Mouse (Mus musculus) liver, postnatal 0 days (tissue): Measurements from ENCODE around the gene Coq6. TPM values are rescaled to one million over a fixed set of nuclear protein-coding genes. Genes with fewer than 3 reads are reported as not detected.

Experiments used
- ATAC-seq: fragments of 200-750 bp; cut with Nextera tagmentation; 2 replicates; pipeline ENCODE4 v1.8.0; 2017; ENCODE audit warnings: mild to moderate bottlenecking, moderate library complexity
- DNase-seq: peaks from one replicate; pipeline ENCODE4 v3.0.0-alpha.2; 2016
- H3K27ac ChIP-seq: fragments of 300-500 bp; sonication (generic); 2 replicates; pipeline ENCODE4 v1.5.1; 2014; ENCODE audit warnings: antibody characterized with exemption, moderate library complexity, mild to moderate bottlenecking, low read depth
- H3K27me3 ChIP-seq: fragments of 300-500 bp; sonication (generic); 2 replicates; pipeline ENCODE4 v1.6.1; 2014; ENCODE audit warnings: low read length, control low read depth, mixed read lengths; ENCODE audit not compliant: insufficient read depth
- H3K36me3 ChIP-seq: fragments of 300-500 bp; sonication (generic); replicated peaks from 2 replicates; pipeline ENCODE4 v1.6.1; 2014; ENCODE audit warnings: mild to moderate bottlenecking, control low read depth, low read length, moderate library complexity, mixed read lengths; ENCODE audit not compliant: insufficient read depth
- H3K4me1 ChIP-seq: fragments of 300-500 bp; sonication (generic); 2 replicates; pipeline ENCODE4 v1.6.1; 2014; ENCODE audit warnings: antibody characterized with exemption, mild to moderate bottlenecking, control low read depth; ENCODE audit not compliant: insufficient read depth
- H3K4me2 ChIP-seq: fragments of 300-500 bp; sonication (generic); 2 replicates; pipeline ENCODE4 v1.6.1; 2014; ENCODE audit warnings: low read depth, mild to moderate bottlenecking, low read length, moderate library complexity, mixed read lengths
- H3K4me3 ChIP-seq: fragments of 300-500 bp; sonication (generic); 2 replicates; pipeline ENCODE4 v1.5.1; 2014; ENCODE audit warnings: low read depth, low read length
- H3K9ac ChIP-seq: fragments of 300-500 bp; sonication (generic); replicated peaks from 2 replicates; pipeline ENCODE4 v1.6.1; 2014; ENCODE audit warnings: mild to moderate bottlenecking, moderate library complexity
- H3K9me3 ChIP-seq: fragments of 300-500 bp; sonication (generic); 2 replicates; pipeline ENCODE4 v1.6.1; 2016; ENCODE audit warnings: mild to moderate bottlenecking, control low read depth, low read length, mixed read lengths
- CTCF ChIP-seq: sonication (generic); IDR thresholded peaks from 2 replicates; pipeline ENCODE4 v1.5.1; 2016; ENCODE audit warnings: antibody characterized with exemption, low read depth
- EP300 ChIP-seq: IDR thresholded peaks from 2 replicates; pipeline ENCODE4 v1.6.1; 2016; ENCODE audit warnings: antibody characterized with exemption, low read depth, mild to moderate bottlenecking
- WGBS: fragments of 180-500 bp; shearing (Covaris S2); extraction: QIAGEN DNeasy Blood & Tissue Kit; methylation state at CpG from one replicate; pipeline ENCODE4 v1.1.7; 2014; ENCODE audit not compliant: insufficient replicate concordance; 5-methylcytosine and 5-hydroxymethylcytosine counted together
- polyA plus RNA-seq: library from polyadenylated mRNA; unstranded; fragments of >200 nt; fragmentation: Nextera tagmentation; extraction: Ambion mirVana; gene quantifications from 2 replicates; pipeline ENCODE4 v1.2.1, GENCODE M21; 2015

Coq6 gene
- polyA plus RNA-seq, 1 experiment from 2014 or later: 18.7 TPM

DNA sequence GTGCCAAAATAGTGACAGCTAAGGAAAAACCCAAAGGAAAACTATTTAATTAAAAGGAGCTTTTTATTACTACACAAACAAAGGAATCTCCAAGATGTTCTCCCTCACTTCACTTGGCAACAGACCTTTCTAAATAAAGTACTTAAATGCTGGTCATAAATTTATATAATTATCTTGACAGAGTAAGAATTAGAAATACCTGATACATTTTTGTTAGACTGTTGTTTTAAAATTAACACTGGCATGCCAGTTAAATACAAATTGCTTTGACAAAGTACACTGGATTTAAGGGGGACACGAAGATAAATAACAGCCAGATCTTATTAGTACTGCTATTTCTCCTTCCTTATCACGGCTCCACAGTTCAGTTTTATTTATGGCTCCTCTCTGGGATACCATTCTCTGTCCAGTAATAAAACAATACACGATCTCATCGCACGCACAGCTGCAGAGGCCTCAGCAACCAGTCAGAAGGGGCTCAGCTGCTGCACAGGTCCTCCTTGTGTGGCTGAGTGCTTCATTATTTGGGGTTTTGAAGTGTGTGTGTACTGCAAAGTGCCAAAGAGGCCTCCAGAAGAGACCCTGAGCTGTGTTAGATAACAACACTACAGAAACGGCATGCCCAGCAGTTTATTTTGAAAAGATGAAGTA lies 12.5 kb downstream of the Coq6 start:
- Histone ChIP-seq H3K9ac (no peak overlapping the region), H3K36me3 (peaks cover 66% of the 10 kb centered on the region), H3K9me3 (no peaks in the 10 kb centered on the region), H3K4me1 (no peaks in the 10 kb centered on the region), H3K4me2 (no peak overlapping the region), H3K4me3 (no peak overlapping the region), H3K27ac (no peak overlapping the region), H3K27me3 (no peaks in the 10 kb centered on the region)
- 83% methylated on average over 6 of the region's 6 CpGs for WGBS
- no peak for DNase-seq
- no peak for ATAC-seq
- TF ChIP-seq EP300 (no peak), CTCF (no peak)

DNA sequence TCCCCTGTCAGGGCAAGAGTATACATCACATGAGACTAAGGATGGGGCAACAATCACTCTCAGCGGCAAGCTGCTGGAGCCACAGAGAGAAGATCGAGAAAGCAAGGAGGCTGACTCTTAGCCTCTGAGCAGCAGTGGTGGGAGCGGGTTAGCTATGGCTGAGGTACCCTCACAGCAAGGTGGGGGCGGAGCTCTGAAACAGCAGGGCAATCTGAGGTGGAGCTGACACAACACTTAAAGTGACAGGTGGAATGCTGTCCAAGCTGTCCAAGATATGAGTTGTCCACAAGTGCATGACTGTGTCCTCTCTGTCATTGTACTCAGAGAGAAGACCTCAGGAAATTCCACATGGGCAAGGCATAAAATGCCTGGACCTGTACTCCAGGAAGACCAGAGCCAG lies 20.9 kb downstream of the Coq6 start:
- DNase-seq (no peak), ATAC-seq (no peak)
- 84% methylated on average over 4 of the region's 4 CpGs for WGBS
- Histone ChIP-seq H3K27me3 (no peaks in the 10 kb centered on the region), H3K9ac (no peak overlapping the region), H3K4me2 (no peak overlapping the region), H3K9me3 (no peaks in the 10 kb centered on the region), H3K4me1 (peaks cover 17% of the 10 kb centered on the region), H3K27ac (no peak overlapping the region), H3K4me3 (no peak overlapping the region), H3K36me3 (peaks cover 17% of the 10 kb centered on the region; the same call in 1 of the 2 replicates)
- TF ChIP-seq EP300: no peak
- no peak for TF ChIP-seq CTCF

DNA sequence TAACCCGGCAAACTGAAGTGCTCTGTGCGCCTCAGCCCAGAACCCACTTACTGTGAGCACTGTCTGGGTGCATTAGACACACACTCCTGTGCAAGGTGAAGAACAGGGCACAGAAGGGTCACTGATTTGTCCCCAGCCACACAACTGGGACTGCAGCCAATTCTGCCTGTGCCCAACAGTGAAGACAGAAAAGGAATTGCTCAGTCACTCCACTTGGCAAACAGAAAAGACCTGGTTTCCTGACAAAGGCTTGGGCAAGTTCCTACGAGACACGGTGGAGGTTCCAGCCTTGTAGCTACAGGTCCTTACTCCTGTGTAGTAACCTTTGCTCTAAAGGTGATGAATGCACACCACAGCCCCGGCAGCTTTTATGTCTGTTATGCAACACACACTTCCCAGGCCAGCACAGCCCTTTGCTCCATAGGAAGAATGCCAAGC lies 23.2 kb downstream of the Coq6 start:
- Histone ChIP-seq H3K4me1 (peaks cover 32% of the 10 kb centered on the region), H3K9me3 (no peaks in the 10 kb centered on the region), H3K27me3 (no peaks in the 10 kb centered on the region), H3K36me3 (peaks cover 3% of the 10 kb centered on the region; the same call in 1 of the 2 replicates), H3K27ac (peak overlapping the region; percentile 87), H3K9ac (peak overlapping the region; percentile 44; the same call in 1 of the 2 replicates), H3K4me2 (0 out of 2 replicates have a peak overlapping the region, but pooled peaks have one; percentile 15), H3K4me3 (no peak overlapping the region)
- WGBS: 50% methylated on average over 5 of the region's 5 CpGs
- DNase-seq (peak; percentile 58), ATAC-seq (peak; percentile 90)
- TF ChIP-seq EP300 (peak; percentile 60; the same call in 1 of the 2 replicates), CTCF (no peak)

DNA sequence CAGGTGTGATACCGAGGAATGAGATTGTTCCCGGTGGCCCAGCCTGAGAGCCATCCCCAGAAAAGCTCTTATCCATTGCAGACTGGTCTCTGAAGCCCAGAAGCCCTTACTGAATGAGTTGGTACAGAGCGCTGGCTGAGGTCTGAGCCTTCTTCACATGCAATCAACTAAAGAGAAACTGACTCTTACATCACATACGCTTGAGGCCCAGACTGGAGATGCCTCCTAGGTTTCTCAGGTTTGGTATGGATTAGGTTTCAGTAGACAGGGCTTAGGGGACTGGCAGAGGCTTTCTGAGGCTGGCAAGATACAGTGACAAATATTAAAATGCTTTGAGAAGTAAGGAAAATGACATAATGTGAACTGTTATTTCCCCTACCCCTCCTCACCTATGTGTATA lies 24.0 kb downstream of the Coq6 start:
- no peak overlapping the region for H3K4me2 ChIP-seq
- WGBS: 79% methylated on average over 4 of the region's 4 CpGs
- H3K4me3 ChIP-seq: no peak overlapping the region
- H3K4me1 ChIP-seq: peaks cover 32% of the 10 kb centered on the region
- ATAC-seq (no peak), DNase-seq (no peak)
- no peaks in the 10 kb centered on the region for H3K27me3 ChIP-seq
- peaks cover 3% of the 10 kb centered on the region; the same call in 1 of the 2 replicates for H3K36me3 ChIP-seq
- TF ChIP-seq CTCF (no peak), EP300 (no peak)
- H3K9me3 ChIP-seq: no peaks in the 10 kb centered on the region
- no peak overlapping the region for H3K9ac ChIP-seq
- peak overlapping the region; percentile 87 for H3K27ac ChIP-seq

DNA sequence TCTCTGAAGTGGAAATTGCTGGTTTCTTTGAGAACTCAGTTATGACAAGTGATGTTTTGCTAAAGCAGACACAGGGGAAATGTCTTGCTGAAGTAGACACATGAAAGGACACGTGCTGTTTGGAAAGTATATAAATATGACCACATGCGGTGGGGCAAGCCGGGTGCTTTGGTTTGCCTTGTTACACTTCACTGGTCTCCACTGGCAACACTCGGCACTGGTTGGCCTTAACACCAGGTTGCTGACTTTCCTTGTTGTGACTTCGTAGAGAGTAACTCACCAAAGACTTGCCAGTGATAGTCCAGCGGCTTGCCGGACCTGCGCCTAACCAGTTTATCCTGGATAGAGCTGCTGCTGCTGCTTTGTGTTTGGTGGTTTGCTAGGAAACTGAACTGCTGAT lies 26.6 kb downstream of the Coq6 start:
- H3K4me2 ChIP-seq: peak overlapping the region; percentile 36; the same call in 1 of the 2 replicates
- DNase-seq: no peak
- TF ChIP-seq EP300 (no peak), CTCF (no peak)
- H3K36me3 ChIP-seq: peaks cover 2% of the 10 kb centered on the region; the same call in 1 of the 2 replicates
- H3K4me3 ChIP-seq: no peak overlapping the region
- WGBS: 75% methylated on average over 8 of the region's 8 CpGs
- H3K9me3 ChIP-seq: no peaks in the 10 kb centered on the region
- H3K27me3 ChIP-seq: no peaks in the 10 kb centered on the region
- no peak overlapping the region for H3K9ac ChIP-seq
- H3K27ac ChIP-seq: peak overlapping the region; percentile 61
- H3K4me1 ChIP-seq: peaks cover 32% of the 10 kb centered on the region
- no peak for ATAC-seq

DNA sequence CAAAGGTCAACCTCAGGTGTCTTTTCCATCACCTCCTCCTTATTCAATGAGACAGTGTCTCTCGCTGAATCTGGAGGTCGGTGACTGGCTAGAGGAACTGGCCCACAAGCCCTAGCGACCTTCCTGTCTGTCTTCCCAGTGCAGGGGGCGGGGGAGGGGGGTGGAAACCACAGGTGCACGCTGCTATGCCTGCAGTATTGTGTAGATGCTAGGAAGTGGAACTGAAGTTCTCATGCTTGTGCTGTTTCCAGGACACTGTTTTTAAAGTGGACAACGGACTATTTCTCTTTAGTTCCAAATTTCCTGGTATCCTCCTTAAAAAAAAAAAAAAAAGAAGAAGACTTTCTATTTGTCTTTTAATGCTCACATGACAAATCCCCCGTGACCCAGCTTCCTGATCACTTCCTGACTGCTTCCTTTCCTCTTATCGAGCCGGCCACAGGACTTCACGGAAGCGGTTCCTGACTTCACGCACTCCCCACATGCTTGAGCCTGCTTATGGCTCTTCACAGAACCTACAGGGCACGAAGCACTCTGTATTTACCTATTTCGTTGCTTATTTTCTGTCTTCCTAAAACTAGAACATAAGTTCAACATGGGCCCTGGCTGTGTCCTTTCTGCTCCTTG lies 27.4 kb downstream of the Coq6 start:
- TF ChIP-seq CTCF (no peak), EP300 (peak; percentile 34; the same call in 1 of the 2 replicates)
- peak overlapping the region; percentile 36 for H3K4me2 ChIP-seq
- 35% methylated on average over 14 of the region's 14 CpGs for WGBS
- H3K27ac ChIP-seq: peak overlapping the region; percentile 61
- no peaks in the 10 kb centered on the region for H3K27me3 ChIP-seq
- peaks cover 6% of the 10 kb centered on the region; the same call in 1 of the 2 replicates for H3K36me3 ChIP-seq
- no peak overlapping the region for H3K4me3 ChIP-seq
- H3K9me3 ChIP-seq: no peaks in the 10 kb centered on the region
- H3K9ac ChIP-seq: no peak overlapping the region
- ATAC-seq: peak; percentile 46
- DNase-seq: peak; percentile 55
- H3K4me1 ChIP-seq: peaks cover 31% of the 10 kb centered on the region
